Mouse (Mus musculus) brain, embryonic 14.5 days (tissue): ENCODE results near the gene Wfdc6a.

Experiments used
- CTCF ChIP-seq: fragments of 200-500 bp; IDR thresholded peaks from 2 replicates; pipeline ENCODE4 v1.5.1; 2012; ENCODE audit warnings: inconsistent platforms, mild to moderate bottlenecking, moderate library complexity, borderline replicate concordance; ENCODE audit not compliant: insufficient read depth, insufficient read length; ENCODE audit errors: extremely low read depth
- POLR2A ChIP-seq: fragments of 200-500 bp; IDR thresholded peaks from 2 replicates; pipeline ENCODE4 v1.6.1; 2012; ENCODE audit warnings: mild to moderate bottlenecking, inconsistent platforms, borderline replicate concordance; ENCODE audit not compliant: poor library complexity, insufficient read depth, insufficient read length, severe bottlenecking; ENCODE audit errors: extremely low read depth

GRCm38 (mm10) chr2:164564346-164564745 lies 20.9 kb downstream of the Wfdc6a start:
- TF ChIP-seq CTCF (no peak), POLR2A (no peak)
